Mouse (Mus musculus) thymus, postnatal 25 days (tissue): ENCODE measurements around the gene Flvcr2.

ENCODE experiments used
- DNase-seq: peaks from one replicate; pipeline ENCODE4 v3.0.0; 2022

The Flvcr2 gene

DNA sequence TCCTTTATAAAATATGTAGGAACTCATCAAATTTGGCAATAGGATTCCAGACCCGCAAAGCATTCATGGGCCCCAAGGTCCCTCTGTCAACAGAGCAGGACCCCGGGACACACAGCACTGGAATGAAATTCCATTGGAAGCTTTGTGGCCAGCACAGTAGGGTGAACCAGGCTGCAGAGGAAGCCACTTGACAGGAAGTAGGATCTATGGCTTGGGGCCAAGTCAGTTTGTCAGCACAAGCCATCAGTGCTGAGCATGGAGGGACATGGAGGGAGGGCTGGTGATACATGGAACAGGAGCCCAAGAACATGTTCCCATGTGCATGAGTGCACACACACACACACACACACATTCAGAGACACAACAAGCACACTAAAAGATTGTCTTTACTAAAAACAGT is 10.1 kb upstream of the Flvcr2 start:
- DNase-seq: no peak

DNA sequence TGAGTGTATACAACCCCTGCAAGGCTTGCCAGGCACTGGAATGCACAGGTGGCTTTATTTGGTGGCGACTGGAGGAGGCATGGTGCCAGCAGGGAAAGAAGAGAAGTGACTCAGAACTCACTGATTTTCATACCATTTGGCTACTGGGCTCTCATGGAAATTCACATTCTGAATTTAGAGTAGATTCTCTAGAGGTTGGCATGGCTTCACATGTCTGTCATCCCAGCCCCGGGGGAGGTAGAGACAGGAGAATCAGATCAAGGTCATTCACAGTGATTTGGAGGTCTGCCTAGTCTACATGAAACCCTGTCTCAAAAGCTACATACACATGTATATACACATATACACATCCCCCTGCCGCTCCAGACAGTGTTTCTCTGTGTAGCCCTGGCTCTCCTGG is 9.4 kb upstream of the Flvcr2 start:
- no peak for DNase-seq

DNA sequence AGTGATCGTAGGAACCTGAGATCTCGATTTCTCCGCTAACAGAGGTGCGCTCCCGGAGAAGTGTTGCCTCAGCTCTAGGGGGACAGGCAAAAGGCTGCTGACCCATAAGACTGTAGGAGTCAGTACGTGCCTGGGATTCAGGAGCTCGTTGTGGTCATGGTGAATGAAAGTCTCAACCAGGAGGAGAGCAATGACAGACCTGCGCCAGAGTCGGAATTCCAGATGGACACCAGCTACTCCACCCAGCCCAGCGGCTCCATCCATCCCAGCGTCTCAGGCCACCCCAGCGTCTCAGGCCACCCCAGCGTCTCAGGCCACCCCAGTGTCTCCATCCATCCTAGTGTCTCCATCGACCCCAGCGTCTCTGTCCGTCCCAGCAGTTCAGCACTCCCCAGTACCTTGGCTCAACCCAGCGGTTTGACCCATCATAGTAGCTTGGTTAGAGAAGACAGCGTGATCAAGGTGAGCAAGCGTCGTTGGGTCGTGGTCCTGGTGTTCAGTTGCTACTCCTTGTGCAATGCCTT is 419 bp downstream of the Flvcr2 start:
- no peak for DNase-seq

DNA sequence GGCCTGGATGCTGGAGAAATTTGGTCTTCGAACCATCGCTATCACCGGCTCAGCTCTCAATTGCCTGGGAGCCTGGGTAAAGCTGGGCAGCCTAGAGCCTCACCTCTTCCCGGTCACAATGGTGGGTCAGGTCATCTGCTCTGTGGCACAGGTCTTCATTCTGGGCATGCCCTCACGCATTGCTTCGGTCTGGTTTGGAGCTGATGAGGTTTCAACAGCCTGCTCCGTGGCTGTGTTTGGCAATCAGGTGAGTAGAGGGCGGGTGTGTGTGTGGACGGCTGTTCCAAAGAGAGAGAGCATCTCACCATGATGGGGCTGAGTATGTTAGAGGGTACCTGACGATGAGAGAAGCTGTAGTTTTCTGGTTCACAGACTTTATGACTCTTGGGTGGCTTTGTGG is 1.0 kb downstream of the Flvcr2 start:
- no peak for DNase-seq

DNA sequence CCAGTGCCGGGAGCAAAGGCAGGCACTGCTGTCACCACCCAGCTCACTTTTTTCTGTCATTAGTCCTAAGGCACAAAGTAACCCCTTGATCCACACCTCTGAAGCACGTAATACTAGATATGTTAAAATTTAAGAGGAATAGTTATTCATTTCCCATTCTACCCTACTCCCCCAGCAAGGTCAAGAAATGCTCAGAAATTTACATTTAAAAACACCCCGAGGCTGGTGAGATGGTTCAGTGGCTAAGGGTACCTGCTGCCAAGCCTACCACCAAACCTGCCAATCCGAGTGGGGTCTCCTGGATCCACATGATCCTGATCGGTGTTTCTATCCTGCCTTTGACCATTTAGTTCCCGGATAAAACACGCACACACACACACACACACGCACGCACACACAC is 3.5 kb downstream of the Flvcr2 start:
- no peak for DNase-seq

DNA sequence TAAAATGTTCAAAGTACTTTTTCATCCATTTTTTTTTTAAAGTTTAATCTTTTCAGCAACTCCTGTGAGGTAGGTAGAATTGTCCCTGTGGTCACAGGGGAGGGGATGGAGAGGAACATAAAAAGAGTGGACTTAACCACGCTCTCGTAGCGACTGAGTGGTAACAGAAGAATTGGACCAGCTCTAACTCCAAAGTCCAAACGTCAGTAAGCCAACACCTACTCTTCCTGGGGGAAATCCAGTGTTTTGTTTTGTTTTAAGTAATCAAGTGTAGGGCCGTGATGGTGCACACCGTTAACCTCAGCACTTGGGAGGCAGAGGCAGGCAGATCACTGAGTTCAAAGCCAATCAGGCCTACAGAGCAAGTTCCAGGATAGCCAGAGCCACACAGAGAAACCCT is 5.8 kb downstream of the Flvcr2 start:
- no peak for DNase-seq

DNA sequence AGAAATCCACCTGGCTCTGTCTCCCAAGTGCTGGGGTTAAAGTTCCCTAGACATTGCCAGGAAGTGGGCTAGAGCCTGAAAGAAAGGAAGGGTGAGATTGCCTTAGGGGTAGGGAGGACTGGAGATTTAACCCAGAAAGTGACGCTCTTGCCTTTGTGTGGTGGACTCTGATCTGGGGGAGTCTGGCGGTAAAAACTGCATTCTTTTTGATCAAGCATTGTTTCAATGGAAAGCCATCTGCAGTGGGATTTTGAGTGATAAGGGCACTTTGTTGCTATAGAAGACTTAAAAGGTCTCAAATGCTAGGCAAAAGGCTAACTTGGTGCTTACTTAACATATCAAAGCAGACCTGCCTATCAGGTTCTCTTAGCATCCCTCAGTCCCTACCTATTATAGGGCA is 6.9 kb downstream of the Flvcr2 start:
- DNase-seq: no peak

DNA sequence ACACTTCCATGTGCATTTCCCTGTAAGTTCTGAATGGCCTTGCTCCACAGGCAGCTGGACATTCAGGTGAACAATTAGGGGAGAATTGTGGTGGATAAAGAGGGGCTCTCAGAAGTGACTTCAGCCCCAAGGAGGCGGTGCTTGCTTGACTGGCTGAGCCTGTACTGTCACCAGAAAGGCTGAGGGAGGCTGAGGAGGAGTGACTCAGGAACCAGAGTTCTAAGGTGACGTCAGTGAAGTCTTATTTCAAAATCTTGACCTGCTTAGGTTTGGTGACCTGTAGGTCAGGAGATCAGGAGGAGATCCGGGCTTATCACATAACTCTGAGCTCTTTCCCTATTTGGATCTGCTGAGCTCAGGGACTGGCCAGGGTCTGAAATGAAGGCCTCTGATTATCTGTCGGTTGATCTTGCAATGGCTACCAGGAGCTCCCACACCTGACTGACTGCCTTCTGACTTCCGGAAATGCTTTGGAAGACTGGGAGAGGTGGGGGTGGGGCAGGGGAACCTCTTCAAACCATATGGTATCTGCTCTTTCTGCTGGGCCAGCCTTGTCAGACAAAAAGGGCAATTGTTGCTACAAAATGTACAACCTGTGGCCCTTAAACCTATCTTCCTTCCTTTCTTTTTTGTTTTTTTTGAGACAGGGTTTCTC is 8.4 kb downstream of the Flvcr2 start:
- no peak for DNase-seq

DNA sequence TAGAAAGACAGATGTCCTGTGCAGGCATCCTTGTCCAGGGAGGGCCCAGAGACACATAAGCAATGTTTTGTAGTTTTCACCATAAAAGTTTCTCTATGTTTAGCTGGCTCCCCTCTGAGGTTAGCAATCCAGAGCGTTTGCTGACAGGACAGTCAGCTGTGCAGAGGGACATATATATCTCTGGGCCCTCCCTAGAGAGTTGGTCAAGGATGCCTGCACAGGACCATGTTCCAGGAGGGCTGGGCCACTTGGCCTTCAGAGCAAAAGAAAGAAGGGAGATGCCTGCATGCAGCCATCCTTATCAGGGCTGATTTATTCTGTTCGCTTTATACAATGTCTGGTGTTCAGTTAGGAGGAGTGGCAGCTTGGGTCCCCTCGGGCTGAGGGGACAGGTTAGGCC is 10.1 kb downstream of the Flvcr2 start:
- no peak for DNase-seq

DNA sequence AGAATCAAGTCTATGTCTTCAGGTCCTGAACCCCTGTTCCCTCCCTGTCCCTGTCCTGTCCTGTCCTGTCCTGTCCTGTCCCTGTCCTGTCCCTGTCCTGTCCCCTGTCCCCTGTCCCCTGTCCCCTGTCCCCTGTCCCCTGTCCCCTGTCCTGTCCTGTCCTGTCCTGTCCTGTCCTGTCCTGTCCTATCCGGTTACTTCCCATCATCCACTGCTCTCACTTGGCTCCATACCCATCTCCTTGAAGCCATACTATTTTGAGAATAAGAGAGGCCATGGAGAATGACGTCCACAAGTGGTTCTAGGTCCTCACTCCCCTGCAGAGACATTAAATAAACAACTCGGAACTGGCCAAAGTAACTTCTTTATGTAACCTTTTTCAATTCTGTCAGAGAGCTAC is 10.7 kb downstream of the Flvcr2 start:
- DNase-seq: no peak

DNA sequence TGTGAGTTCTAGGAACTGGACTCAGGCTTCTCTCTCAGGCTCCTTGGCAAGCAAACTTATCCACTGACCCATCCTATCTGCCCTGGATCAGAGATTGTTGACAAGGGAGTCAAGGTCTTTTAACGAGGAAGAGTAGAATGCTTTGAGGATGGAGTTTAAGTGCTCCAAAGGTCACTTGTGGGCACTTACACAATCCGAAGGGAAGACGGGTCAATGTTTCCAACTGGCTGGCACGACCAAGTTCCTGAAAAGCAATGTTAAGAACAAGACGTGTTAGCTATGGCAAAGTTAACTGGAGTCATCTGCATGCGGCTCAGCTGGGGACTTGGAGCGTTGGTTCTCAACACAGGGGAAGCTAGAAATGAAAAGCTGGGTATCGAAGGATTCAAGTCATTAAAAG is 12.4 kb downstream of the Flvcr2 start:
- DNase-seq: no peak

DNA sequence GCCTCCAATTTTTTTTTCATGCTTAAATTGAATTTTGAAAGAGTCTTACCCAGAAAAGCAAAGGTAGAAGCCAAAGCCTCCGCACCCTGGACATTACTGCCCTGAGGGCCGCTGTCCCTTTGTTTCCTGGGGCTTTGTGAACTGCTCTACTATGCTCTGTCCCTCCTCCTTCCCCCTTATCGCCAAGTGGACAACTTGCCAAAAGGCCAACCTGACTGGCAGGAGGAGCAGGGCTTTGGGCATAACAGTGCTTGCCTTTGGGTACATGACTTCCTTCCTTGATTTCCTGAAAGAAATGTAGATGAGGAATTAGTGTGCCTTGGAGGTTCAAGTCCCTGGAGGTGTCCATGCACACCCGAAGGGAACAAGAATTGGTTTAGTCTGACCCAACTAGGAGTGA is 15.1 kb downstream of the Flvcr2 start:
- DNase-seq: no peak

DNA sequence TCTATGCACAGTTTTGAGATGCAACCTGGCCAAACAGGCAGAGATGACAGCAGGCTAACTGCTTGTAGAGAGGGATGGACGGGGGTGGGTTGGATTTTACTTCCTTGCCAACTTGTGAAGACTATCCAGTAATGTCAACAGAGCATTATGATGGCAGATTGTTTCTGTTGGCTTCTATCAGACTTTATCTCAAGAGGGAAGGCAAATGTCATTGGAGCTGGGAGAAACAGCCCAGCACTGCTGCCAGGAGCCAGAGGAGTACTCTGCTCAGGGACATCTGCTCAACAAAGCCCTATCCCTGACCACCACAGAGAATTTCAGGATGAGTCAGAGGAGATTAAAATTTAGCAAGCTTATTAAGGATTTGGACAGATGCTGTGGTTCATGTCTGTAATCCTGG is 18.3 kb downstream of the Flvcr2 start:
- DNase-seq: no peak

DNA sequence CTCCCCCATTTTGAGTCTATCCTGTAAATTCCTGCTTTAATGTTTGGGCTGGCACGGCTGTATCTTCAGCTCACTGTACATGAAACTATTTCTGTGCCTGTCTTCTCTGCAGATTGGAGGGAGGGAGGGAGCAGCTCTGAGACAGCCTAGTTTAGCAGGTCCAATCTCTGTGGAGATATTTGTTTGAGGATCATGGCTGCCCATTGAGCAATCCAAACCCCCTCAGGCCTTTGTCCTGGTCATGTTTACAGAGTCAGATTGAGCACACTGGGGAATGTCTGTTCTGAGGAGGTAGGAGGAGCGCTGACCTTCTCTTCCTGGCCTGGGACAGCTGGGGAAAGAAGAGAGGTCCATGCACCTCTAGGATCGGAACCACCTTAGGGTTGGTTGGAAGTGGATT is 19.9 kb downstream of the Flvcr2 start:
- DNase-seq: no peak

DNA sequence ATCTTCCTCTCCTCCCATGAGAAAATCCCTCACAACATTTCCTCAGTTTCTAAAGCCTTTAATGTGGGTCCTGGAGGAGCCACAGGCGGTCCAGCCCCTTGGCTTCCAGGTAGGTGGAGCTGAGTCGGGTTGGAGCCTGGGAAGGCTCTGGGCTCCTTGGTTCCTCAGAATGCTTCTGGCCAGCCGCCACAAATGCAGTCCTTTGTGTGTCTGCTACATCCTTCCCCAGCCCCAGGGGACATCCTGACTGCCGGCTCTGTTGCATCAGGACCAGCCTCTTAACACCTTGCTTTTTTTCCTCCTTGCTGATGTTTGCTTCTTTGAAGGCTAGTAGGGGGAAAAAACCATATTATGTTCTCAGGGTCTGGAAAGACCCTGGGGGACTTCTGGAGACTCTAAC is 21.4 kb downstream of the Flvcr2 start:
- no peak for DNase-seq

DNA sequence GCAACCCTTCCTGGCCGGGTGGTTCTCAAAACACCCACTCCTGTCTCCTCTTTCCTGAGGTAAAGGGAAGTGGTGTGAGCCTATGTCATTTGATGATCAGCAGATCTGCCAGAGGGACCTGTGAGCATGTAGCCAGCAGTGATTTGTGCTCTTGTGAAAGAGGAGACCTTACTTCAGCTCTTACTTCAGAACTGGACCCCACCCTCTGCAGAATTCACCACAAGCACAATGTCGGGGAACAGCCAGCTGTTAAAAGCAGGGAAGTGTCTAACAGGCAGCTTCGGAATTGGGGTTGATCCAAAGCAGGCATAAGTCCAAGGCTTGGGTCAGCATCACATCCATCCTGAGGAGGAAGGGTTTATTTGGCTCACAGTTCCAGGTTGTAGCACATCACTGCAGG is 25.0 kb downstream of the Flvcr2 start:
- no peak for DNase-seq

DNA sequence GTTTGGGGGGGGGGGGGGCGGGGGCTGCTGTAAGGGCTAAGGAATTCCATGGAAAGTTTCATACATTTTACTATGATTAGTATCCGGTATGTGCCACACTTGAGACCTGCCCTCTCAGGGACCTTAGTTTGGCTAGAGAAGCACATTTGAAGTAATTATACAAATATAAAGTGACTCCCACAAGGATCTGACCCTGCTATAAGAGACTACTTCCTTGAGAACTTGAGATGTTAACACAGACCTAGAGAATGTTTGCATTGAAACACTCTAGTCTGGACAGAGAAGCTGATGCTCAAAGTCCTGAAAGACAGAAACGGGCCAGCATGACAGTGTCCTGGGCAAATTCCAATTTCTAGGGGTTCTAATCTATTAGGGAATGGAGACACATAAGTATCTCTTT is 32.6 kb downstream of the Flvcr2 start:
- DNase-seq: no peak

DNA sequence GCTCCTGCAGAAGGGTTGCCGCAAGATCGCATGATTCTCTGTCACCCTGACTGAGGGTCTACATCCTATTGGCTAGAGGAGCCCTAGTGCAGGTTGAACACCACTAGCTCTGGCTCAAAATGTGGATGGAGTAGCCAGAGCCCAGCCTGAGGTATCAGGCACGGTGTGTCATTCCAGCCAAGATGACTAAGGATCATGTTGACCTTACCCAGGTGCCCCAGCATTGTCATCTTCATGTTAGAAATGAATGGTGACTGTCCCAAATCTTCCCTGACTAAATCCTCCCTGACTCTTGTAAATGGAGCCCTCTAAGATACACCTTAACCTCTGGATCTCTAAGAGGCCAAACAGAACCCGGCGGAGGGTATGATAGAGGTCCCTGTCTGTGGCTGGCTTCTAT is 33.4 kb downstream of the Flvcr2 start:
- no peak for DNase-seq

DNA sequence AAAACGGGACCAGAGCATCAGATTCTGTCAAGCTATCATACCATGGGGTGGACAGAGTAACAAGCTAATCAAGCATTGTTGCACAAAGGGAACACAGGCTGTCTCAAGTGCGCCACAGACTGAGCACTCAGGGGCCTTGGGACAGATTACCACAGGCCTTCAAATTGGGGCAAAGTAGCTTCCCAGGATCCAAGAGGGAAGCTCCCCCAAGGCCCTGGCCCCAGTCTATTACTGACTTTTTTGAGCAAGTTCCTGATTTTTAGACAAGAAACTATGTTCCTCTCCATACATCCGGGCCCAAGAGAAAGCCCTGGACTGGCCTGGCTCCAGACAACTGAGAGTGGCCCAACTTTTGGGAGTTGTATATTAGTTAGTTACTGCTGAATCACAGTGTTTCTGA is 35.3 kb downstream of the Flvcr2 start:
- no peak for DNase-seq

DNA sequence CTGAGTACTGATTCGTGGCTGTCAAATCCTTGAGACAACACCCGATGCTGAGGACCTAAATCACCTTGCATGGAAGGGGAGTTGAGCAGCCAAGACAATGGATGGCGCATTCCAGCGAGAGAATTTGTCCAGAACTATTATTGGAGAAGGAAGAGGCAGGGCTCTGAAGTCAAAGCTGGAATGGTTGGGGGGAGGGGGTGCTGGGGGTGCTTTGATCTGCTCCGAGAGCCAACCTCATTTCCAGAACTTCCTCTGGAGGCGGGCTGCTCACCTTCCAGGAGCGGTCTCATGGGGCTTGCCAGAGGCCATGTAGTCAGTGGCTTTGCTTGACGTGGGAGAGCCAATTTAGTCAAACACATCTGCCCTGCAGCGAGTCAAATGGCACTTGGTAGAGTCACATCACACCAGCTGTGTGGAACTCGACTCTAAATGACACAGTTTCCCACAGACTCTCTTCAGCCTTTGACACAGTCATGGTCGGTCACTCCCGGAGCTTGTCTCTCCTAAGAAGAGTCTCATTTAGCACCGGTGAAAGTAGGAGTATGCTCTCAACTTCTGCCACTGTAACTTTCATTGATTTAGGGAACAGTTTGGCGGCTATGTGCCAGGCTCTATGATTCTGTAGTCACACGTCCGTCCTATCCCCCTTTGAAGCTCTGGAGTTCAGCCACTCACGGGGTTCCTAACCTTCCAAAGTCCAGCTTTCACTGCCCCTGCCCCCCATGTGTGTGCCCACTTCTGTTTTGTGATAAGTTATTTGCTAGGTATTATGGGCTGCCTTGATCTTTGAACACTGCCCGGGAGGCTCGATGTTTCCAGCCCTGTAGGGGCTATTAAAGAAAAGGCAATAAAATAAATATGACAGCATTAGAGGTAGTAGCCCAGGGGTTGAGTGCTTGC is 38.8 kb downstream of the Flvcr2 start:
- no peak for DNase-seq

DNA sequence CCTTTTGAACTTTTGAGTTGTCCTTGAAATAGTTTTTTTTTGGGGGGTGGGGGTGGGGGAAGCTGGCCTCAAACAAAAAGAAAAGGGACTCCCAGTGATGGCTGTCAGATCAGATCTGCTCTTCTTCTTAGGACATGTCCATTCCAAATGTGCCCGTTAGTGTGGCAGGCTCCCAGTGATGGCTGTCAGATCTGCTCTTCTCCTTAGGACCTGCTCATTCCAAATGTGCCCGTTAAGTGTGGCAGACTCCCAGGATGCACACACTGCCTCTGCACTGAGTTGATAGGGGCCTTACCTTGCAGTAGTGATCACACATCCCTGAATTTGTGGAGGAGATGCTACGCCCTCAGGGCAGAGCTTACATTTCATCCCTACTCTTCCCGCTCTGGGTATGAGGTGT is 45.8 kb downstream of the Flvcr2 start:
- DNase-seq: no peak

DNA sequence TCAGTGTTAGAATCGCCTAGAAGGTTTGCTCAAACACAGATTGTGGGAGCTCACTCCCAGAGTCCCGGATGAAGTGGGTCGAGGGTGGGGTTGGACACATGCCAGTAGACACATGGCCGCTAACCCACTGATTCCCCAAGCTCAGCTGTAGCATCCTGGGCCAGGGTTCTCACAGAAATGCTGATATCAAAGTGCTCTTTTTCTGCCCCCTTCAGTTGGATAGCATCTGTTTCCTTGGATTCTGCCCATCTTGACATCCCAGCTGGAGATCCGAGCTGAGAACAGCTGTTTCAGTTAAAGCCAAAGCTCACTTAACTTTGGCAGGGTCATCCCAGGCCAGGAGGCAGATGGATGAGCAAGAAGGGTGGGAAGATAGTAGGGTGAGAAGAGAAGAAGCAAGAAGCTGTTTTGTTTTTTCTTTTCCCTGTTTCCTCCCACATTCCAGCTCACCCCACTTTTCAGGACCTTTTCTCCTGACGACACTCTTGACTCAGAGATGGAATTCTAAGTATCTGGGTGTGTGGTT is 46.5 kb downstream of the Flvcr2 start:
- DNase-seq: no peak

DNA sequence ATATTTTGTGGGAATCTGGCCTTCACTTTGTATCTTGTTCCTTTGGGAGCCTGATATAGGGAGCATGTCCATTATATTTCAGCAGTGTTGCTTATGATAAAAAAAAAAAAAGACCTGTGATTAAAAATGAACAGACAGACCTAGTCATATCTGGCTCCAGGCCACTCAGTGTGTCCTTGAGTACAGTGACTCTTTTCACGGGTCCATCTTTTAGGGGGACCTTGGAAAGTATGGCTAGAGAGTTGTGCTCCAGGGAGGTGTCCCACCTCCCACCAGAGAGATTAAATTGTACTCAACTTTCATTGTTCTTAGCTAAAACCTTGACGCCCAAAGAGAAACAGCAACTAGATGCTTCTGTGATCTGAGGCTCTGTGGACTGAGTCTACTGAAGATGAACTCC is 47.8 kb downstream of the Flvcr2 start:
- DNase-seq: no peak

DNA sequence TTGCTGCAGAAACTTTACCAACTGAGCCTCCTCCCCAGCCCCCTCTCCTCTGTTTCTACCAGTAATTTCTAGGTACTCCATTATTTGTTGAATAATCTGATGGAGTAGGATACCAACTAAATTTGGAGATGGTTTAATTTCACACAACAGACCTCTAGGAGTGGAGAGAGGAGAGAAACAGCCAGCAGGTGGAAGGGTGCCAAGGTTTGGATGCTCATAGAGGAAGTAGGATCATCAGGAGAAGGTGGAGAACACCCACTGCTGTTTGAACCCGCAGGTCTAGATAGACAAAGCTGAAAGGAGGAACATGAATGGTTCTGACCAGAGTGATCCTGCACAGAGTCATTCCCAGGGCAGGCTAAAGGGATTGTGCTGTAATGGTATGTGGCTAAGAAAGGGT is 49.2 kb downstream of the Flvcr2 start:
- DNase-seq: no peak
